Mouse (Mus musculus): ENCODE results near the gene Ybx1. TPM values are rescaled to one million over a fixed set of nuclear protein-coding genes. Genes with fewer than 3 reads are reported as not detected.

Gene Ybx1
- polyA plus RNA-seq, 1 experiment from 2014 or later: 1,189 TPM

GRCm38 (mm10) chr4:119262483-119262882 lies 31.9 kb downstream of the Ybx1 start:
- 94% methylated on average over 5 of the region's 5 CpGs for WGBS
- Histone ChIP-seq H3K4me1 (no peaks in the 10 kb centered on the region), H3K36me3 (no peaks in the 10 kb centered on the region), H3K27me3 (no peaks in the 10 kb centered on the region), H3K4me3 (no peak overlapping the region), H3K9me3 (no peaks in the 10 kb centered on the region), H3K27ac (replicated peaks) (no peak overlapping the region), H3K9ac (replicated peaks) (no peak overlapping the region), H3K4me2 (replicated peaks) (no peak overlapping the region)
- no peak for ATAC-seq (ENCODE audit: low FRiP score, low read depth)

GRCm38 (mm10) chr4:119261087-119261713 lies 33.2 kb downstream of the Ybx1 start:
- Histone ChIP-seq H3K9me3 (no peaks in the 10 kb centered on the region), H3K27me3 (no peaks in the 10 kb centered on the region)

GRCm38 (mm10) chr4:119259344-119260254 lies 34.8 kb downstream of the Ybx1 start:
- WGBS: 78% methylated on average over 15 of the region's 15 CpGs
- no peak overlapping the region for H3K27ac ChIP-seq (replicated peaks)
- no peaks in the 10 kb centered on the region for H3K27me3 ChIP-seq
- H3K36me3 ChIP-seq: no peaks in the 10 kb centered on the region
- H3K9ac ChIP-seq (replicated peaks): no peak overlapping the region
- H3K4me1 ChIP-seq: peaks cover 7% of the 10 kb centered on the region
- H3K9me3 ChIP-seq: no peaks in the 10 kb centered on the region
- ATAC-seq (ENCODE audit: low FRiP score, low read depth): no peak
- no peak overlapping the region for H3K4me3 ChIP-seq
- H3K4me2 ChIP-seq (replicated peaks): no peak overlapping the region

More at GRCm38 (mm10) chr4:119261087-119261713, 33.2 kb downstream of the Ybx1 start:
- ATAC-seq (ENCODE audit: low FRiP score, low read depth): no peak
- no peaks in the 10 kb centered on the region for H3K4me1 ChIP-seq
- H3K4me3 ChIP-seq: no peak overlapping the region
- WGBS: 66% methylated on average over 7 of the region's 7 CpGs
- no peak overlapping the region for H3K4me2 ChIP-seq (replicated peaks)
- H3K27ac ChIP-seq (replicated peaks): no peak overlapping the region
- no peaks in the 10 kb centered on the region for H3K36me3 ChIP-seq
- no peak overlapping the region for H3K9ac ChIP-seq (replicated peaks)

GRCm38 (mm10) chr4:119257083-119257482 lies 37.3 kb downstream of the Ybx1 start:
- Histone ChIP-seq H3K9me3 (no peaks in the 10 kb centered on the region), H3K4me2 (replicated peaks) (no peak overlapping the region), H3K27me3 (no peaks in the 10 kb centered on the region), H3K9ac (replicated peaks) (no peak overlapping the region), H3K36me3 (no peaks in the 10 kb centered on the region), H3K4me1 (peaks cover 19% of the 10 kb centered on the region), H3K4me3 (no peak overlapping the region), H3K27ac (replicated peaks) (no peak overlapping the region)
- WGBS: 81% methylated on average over 6 of the region's 6 CpGs
- no peak for ATAC-seq (ENCODE audit: low FRiP score, low read depth)

GRCm38 (mm10) chr4:119255351-119255750 lies 39.1 kb downstream of the Ybx1 start, which contains the start of gene Cldn19:
Gene Cldn19, plus strand, starts transcription at chr4:119255414.
- no peaks in the 10 kb centered on the region for H3K36me3 ChIP-seq

GRCm38 (mm10) chr4:119254012-119254618 lies 40.3 kb downstream of the Ybx1 start:
- H3K4me2 ChIP-seq (replicated peaks): peak overlapping the region; percentile 21; the same call in 1 of the 2 replicates

More at GRCm38 (mm10) chr4:119255351-119255750, 39.1 kb downstream of the Ybx1 start, which contains the start of gene Cldn19:
- peaks cover 19% of the 10 kb centered on the region for H3K4me1 ChIP-seq
- no peaks in the 10 kb centered on the region for H3K9me3 ChIP-seq
- peak within 1 kb of the TSS; percentile 60 for H3K27ac ChIP-seq (replicated peaks)
- ATAC-seq (ENCODE audit: low FRiP score, low read depth): no peak
- 0 out of 2 replicates have a peak within 1 kb of the TSS, but pooled peaks have one; percentile 20 for H3K9ac ChIP-seq (replicated peaks)
- H3K27me3 ChIP-seq: no peaks in the 10 kb centered on the region
- WGBS: 68% methylated on average over 12 of the region's 12 CpGs
- H3K4me3 ChIP-seq: no peak within 1 kb of the TSS
- H3K4me2 ChIP-seq (replicated peaks): peak within 1 kb of the TSS; percentile 21; the same call in 1 of the 2 replicates

GRCm38 (mm10) chr4:119252025-119252808 lies 42.2 kb downstream of the Ybx1 start:
- Histone ChIP-seq H3K4me2 (replicated peaks) (no peak overlapping the region), H3K27ac (replicated peaks) (no peak overlapping the region), H3K9me3 (no peaks in the 10 kb centered on the region), H3K27me3 (no peaks in the 10 kb centered on the region), H3K4me1 (peaks cover 27% of the 10 kb centered on the region), H3K4me3 (no peak overlapping the region), H3K36me3 (no peaks in the 10 kb centered on the region; the same call in 1 of the 2 replicates), H3K9ac (replicated peaks) (no peak overlapping the region)
- 75% methylated on average over 7 of the region's 7 CpGs for WGBS
- ATAC-seq (ENCODE audit: low FRiP score, low read depth): no peak

More at GRCm38 (mm10) chr4:119254012-119254618, 40.3 kb downstream of the Ybx1 start:
- H3K27me3 ChIP-seq: no peaks in the 10 kb centered on the region
- peak overlapping the region; percentile 60 for H3K27ac ChIP-seq (replicated peaks)
- 20% methylated on average over 9 of the region's 9 CpGs for WGBS
- no peak overlapping the region for H3K4me3 ChIP-seq
- ATAC-seq (ENCODE audit: low FRiP score, low read depth): peak; percentile 73
- H3K9ac ChIP-seq (replicated peaks): 0 out of 2 replicates have a peak overlapping the region, but pooled peaks have one; percentile 15
- H3K36me3 ChIP-seq: no peaks in the 10 kb centered on the region
- H3K9me3 ChIP-seq: no peaks in the 10 kb centered on the region
- H3K4me1 ChIP-seq: peaks cover 19% of the 10 kb centered on the region

GRCm38 (mm10) chr4:119248407-119248965 lies 45.9 kb downstream of the Ybx1 start:
- H3K4me2 ChIP-seq (replicated peaks): no peak overlapping the region
- H3K27ac ChIP-seq (replicated peaks): peak overlapping the region; percentile 54; the same call in 1 of the 2 replicates
- peaks cover 12% of the 10 kb centered on the region for H3K4me1 ChIP-seq
- H3K36me3 ChIP-seq: peaks cover 18% of the 10 kb centered on the region
- H3K9ac ChIP-seq (replicated peaks): no peak overlapping the region
- no peaks in the 10 kb centered on the region for H3K27me3 ChIP-seq
- no peaks in the 10 kb centered on the region for H3K9me3 ChIP-seq
- no peak overlapping the region for H3K4me3 ChIP-seq
- WGBS: 82% methylated on average over 11 of the region's 11 CpGs
- no peak for ATAC-seq (ENCODE audit: low FRiP score, low read depth)

- 26% methylated on average over 13 of the region's 13 CpGs for WGBS
- no peaks in the 10 kb centered on the region for H3K9me3 ChIP-seq
- peak; percentile 76 for ATAC-seq (ENCODE audit: low FRiP score, low read depth)
- H3K9ac ChIP-seq (replicated peaks): 0 out of 2 replicates have a peak overlapping the region, but pooled peaks have one; percentile 25
- no peaks in the 10 kb centered on the region for H3K27me3 ChIP-seq
- peaks cover 25% of the 10 kb centered on the region for H3K36me3 ChIP-seq
- no peak overlapping the region for H3K4me3 ChIP-seq
- H3K4me1 ChIP-seq: peaks cover 12% of the 10 kb centered on the region
- H3K4me2 ChIP-seq (replicated peaks): peak overlapping the region; percentile 2; the same call in 1 of the 2 replicates
- H3K27ac ChIP-seq (replicated peaks): peak overlapping the region; percentile 54
These were observed 46.8 kb downstream of the Ybx1 start for GRCm38 (mm10) chr4:119247462-119248235.

GRCm38 (mm10) chr4:119246688-119247225 lies 47.6 kb downstream of the Ybx1 start:
- no peaks in the 10 kb centered on the region for H3K9me3 ChIP-seq
- no peaks in the 10 kb centered on the region for H3K27me3 ChIP-seq
- H3K36me3 ChIP-seq: peaks cover 34% of the 10 kb centered on the region
- WGBS: 77% methylated on average over 14 of the region's 14 CpGs
- peaks cover 12% of the 10 kb centered on the region for H3K4me1 ChIP-seq
- H3K4me3 ChIP-seq: no peak overlapping the region
- no peak overlapping the region for H3K9ac ChIP-seq (replicated peaks)
- H3K4me2 ChIP-seq (replicated peaks): no peak overlapping the region
- no peak overlapping the region for H3K27ac ChIP-seq (replicated peaks)
- ATAC-seq (ENCODE audit: low FRiP score, low read depth): no peak
